Mouse (Mus musculus) layer of hippocampus, postnatal 25 days (tissue): Measurements from ENCODE around the gene Cops9. TPM values are rescaled to one million over a fixed set of nuclear protein-coding genes. Genes with fewer than 3 reads are reported as not detected.

Experiments
- DNase-seq, 2 experiments: peaks; one replicate each; pipeline ENCODE4 v3.0.0; 2022; ENCODE audit warnings: mixed read lengths in 2 of 2, low spot score in 1 of 2; ENCODE audit errors: extremely low spot score in 1 of 2
- total RNA-seq, 2 experiments: library from RNA; stranded (reverse); gene quantifications; 2 replicates each; pipeline ENCODE4 v1.2.3; 2021

Cops9 gene
- total RNA-seq, result 100 to 1,000 TPM; 323 to 367 TPM

DNA sequence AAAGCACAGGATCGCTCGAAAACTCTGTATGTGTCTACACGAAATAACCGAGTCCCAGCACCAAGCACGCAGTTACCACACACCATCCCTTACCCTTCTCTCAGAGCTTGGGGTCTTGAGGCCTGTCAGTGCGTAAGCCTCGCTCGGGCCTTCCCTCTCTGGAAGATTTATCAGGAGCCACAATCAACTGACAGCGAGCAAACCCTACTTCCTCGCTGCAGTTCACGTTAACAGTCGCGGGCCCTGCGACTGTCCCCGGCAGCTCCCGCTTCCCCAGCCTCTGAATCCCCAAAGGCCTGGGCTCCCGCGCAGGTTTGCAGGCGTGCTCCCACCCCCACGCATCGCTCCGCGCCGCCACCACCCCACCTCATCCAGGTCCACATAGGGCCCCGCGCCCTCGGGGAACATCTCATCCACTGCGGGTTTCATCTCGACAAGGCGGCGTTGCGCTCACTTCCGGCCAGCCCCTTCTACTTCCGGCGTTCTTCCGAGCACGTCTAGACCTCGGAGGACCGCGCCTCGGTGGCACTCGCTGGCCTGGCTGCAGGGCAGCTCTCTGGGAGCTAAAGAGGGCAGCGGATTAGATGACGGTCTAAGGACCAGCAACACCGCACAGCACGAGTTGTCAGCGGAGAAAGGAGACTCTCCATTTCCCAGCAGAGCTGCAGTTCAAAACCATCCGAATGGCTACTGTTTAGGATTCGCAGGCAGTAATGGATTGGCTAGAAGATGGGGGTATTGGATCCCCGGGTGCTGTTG, at the start of gene Cops9:
Gene Cops9, minus strand, starts transcription at position 472 of the 759 bp plus-strand sequence.
- DNase-seq, result peak; percentile 81

DNA sequence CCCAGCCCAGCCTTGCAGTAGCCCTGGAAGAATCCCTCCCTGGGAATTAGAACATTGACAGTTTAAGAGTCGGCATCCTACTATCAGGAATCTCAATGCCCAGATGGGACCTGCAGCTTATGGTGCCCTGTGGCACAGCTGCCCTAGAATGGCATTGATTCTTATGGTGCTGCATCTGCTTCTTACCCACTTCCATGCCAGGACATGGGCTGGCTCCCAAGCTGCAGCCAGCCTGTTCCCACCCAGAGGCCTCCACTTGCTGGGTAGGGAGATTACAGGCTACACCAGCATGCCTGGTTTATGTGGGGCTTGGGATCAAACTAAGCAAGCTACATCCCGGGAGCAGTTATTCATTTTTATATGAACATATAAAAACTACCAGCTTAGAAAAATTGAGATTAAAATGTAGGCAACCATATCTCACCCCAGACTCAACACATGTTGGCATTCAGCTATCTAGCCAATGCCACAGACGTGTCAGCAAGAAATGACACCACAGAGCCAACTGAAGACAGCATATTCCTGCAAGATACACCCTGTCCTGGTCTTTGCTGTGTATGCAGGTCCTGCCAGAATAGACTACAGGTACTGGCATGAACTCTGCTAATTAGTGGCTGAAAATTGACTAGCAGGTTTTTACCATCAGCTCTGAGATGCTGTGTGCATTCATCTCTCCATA, 49.5 kb upstream of the Cops9 start:
- DNase-seq, result no peak

DNA sequence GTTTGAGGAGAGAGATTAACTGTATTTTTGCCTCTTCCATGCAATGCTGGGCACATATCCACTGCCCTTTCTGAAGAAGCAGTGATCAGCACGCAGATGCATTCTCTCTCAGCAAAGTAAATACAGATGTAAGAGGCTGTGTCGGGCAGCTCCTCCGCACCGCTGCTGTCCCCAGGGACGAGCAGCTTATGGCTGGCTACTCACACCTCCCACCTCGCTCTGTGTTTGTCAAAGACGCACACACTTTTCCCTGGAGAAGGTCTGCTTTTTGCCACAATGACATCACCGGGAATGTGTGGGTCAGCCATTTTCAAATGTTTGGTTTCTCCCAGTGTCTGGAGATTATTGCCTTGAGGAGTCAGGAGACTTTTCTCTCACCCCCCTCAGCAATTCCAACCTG, 45.2 kb upstream of the Cops9 start:
- DNase-seq, result no peak

DNA sequence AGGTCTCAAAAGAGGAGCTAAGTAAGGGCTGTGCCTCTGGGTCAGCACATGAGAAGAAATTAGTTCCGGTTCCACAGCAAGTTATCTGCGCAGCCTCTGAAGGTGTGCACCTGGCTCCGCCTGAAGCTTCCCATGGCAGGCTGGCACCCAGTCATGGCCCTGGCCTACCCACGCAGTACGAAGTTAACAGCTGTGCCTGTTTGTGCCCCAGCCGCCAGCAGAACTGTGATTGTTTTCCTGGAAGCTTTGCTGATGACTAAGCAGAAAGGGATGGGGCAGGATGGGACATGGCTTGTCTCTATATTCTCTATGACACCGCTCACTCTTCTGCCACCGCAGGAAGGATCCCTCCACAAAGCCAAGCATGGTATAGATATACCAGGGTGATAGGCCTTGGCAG, 41.4 kb upstream of the Cops9 start:
- DNase-seq, result peak; percentile 34 to 45

DNA sequence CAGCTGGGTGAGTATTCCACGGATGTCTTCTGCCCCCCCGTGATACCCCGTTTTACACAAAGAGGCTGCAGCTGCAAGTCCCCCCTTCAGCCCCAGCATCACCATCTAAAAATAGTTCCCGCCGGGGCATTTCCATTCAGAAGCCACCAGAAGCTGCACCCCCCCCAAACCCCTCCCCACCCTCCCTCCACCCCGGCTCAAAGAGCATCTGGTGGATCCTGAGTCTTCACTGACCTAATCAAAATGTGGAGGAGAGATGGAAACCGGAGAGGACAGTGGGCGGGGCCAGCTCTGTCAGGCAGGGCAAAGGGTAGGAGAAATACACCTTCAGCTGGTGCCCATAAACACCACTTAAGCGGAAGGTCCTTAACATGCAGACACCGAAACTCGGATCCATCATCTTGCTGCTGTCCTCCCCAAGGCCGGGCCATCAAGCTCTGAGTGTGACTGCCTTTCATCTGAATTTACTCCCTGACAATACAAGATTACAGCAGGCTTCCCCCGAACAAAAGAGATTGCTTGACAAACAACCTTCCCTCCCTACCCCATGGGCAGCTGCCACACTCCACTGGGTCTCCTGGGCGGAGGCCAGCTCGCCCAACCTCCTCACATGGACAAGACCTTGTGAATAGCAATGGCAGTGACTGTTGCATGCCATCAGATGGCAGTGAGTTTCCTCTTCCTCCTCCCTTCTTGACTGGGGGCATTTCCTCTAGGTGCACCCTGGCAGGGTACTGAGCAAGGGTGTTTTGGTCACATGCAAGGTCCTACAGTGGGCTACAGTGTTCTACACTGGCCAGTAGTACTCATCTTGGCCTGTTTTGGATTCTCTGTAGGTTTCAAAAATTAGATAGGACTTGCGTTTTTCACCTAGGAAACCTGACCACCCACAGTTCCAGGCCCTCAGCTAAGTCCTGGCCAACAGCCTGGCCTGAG, 39.2 kb upstream of the Cops9 start:
- no peak for DNase-seq

DNA sequence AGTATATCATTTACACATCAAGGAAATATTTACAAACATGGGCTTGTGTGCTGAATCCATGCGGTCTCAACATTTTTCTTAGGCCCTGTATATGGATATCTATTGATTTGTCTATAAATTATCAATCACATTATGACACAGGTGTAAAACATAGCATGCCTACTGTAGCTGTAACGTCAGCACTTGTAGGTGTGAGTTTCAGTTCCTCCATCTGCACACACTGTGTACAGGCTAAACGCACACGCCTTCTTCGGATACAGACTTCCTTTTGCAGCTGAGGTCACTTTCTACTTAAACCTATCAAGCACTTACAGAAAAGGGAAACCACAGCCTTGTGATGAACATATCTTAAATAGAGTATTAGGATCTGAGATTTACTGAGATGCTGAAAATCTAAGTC, 37.0 kb upstream of the Cops9 start:
- DNase-seq, result no peak

DNA sequence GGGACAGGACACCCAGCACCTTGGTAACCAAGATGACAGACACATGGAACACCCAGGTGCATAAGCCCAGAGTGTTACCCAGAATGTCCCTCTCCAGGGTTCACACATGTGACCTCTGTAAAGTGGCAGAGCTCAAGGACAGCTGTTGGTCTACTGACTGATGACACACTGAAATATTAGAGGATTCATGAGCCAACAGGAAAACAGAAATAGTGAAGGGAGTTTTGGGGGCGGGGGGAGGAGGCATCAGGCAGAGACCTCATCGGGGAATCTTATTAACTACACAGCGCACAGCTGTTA, 34.8 kb upstream of the Cops9 start:
- no peak for DNase-seq

DNA sequence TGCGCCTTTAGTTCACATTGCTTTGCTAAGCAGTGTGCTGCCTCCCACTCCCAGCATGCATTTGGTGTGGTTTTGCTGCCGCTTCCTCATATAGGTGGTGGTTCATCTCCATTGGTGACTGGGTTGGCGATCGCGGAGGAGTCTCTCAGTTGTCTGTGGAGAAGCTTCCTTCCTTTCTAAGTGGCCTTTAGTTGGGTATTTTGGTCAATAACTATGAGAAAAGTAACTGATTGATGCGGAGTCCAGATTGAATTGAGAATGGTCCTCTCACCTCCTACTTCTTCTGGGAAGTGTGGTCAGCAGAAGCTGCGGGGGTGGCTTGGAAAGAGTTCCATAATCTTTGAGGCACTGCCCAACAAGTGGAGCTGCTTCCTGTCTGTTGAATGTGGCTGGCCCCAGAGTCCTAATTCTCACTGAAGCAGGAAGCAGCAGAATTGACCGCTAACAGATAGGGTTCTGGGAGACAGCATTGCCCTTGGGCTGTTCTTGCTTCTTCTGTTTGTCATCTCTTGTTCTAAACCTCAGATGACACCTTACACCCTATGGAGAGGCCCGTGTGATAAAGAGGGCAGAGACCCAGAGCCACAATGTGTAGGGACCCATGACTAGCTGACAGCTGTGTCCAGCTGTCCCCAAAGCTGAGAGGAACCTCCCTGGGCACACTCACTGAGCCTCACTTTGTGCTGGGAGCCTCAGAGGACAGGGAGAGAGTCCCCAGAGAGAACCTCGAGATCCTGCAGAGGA, 34.3 kb upstream of the Cops9 start:
- no peak for DNase-seq

DNA sequence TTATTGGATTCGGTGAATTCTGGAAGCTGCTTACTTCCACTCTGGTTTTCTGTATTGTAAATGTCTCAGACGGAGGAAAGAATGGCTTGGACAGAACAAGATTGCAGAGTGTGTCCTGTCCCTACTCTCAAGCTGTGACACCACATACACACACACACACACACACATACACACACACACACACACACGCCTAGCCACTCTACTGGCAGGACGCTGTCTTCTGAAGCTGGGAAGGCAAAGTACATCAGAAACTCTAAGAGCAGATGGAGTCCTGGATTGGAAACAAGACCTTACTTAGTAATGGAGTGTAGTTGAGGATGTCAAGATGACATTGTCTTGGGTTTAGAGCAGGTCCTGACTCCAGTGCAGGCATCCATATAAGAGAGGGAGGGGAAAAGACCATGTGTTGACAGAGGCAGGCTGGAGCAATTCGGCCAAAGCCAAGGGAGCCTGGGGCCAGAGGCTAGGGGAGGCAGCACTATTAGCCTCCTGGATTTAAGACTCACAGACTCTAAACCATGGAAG, 31.5 kb upstream of the Cops9 start:
- no peak for DNase-seq

DNA sequence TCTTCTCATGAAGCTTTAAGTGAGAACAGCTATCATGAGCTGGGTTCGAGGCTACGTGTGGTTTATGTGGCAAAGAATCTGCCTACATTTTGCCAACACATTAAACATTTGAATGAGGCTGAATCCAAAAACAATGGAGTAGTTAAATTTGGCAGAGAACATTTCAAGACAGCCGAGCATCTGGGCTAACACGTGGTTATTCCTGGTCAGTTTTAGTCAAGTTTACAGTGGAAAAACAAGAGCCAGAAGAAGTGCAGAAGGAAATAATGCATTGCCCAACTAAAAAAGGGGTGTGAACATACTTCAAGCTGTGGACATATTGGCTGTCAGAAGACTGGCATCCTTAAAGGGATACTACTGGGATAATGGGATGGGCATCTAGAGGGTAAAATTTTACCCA, 29.5 kb upstream of the Cops9 start:
- no peak for DNase-seq

DNA sequence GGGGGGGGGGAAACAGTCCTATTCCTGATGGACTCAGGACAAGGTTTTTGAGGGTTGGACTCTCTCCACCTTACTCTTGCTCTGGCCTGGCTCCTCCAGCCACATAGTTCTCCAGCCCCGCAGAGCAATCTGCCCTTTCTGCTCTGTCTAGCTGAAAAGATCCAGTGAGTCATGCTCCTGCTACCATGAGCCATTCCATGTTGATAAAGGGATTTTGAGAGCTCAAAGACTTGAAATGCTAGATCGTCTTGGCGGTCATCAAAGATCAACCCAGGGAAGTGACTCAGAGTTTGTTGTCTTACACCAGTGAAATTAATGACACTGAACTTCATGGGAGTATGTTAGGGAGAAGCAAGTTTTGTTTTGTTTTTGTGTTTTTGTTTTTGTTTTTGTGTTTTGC, 27.6 kb upstream of the Cops9 start:
- no peak for DNase-seq

DNA sequence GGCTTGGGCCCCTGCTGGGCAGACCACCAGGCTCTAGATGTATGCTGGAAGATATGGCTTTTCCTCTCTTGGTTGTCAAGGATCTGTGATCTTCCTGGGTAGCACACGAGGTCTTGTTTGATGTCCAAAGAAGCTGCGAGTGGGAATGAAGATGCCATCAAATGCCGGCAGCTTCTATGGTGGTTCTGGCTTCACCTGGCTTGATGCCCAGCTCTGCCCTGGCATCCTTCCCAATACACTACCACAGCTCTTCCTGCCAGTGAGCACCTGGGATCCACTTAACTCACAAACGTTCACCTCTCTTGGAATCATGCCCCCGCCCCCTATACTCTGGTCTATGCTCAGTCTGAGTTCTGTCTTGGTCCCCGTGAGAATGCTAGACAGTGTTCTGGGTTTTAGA, 25.3 kb upstream of the Cops9 start:
- DNase-seq, result no peak

DNA sequence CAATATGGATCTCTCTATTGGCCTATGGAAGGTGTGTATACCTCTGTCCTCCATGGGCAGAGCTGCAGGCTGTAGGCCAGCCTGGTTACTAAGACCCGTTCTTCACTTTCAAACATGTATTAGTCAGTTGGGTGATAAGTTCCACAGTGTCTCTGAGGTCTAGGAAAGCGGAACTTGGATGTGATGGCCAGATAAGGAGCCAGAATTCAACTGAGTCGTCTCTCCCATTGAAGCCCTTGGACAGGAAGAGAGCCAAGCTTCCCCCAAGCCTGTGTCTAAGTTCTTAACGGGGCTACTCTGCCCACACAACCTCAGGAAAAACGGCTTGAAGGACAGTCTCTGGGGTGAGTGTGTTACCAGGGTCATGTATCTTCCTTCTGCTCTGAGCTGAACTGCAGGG, 17.6 kb upstream of the Cops9 start:
- DNase-seq, result no peak

DNA sequence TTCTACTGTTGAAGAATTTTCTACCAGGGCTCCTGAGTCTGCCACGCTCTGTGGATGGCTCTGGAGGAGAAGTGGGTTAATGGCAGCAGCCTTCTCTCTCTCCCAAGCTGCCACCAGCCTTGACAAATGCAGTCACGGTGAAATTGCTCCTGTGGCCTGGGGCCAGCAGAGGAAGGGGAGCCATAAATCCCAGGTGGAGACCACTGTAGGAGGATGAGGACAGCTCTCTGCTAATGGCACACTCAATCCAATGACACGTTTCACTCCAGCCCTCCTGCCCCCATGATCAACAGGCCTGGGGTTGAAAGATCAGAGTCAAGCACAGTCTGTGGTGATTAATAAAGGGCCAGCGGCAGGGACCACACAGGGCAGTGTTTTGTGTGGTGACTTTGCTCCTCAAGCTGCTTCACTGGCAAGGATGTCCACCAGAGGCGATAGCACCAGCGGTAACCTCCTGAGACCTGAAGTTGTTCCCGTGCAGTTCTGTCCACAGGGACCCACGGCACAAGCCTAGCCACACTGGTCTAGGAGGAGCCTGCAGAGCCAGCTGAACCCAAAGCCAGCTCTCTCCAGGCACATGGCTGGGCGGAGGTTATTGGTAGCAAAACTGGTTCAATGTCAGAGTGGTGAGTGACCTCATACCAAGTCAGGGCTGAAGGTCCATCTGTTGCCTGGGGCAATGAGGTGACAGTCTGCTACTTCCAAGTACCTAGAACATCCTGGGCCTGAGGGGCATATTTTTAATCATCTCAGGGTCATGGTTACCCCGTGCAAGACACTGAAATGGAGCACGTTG, 15.4 kb upstream of the Cops9 start:
- DNase-seq, result no peak

DNA sequence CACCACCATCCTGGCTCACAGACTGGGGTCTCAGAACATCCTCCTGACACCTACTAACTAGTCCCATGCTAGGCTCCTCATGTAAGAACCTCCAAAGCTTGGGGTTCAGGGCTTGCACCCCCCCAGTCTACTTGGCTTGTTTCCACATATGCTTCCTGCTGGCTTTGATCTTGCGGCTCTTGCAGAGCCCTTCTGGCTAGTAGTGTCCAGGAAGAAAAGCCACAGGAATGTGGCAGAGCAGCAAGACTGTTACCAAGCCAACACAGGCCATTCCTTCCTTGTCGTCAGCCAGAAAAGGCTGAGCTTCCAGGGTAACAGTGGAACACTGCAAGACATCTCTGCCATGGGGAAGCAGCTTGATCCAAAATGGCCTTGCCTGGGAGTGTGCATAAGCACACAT, 12.9 kb upstream of the Cops9 start:
- DNase-seq, result no peak

DNA sequence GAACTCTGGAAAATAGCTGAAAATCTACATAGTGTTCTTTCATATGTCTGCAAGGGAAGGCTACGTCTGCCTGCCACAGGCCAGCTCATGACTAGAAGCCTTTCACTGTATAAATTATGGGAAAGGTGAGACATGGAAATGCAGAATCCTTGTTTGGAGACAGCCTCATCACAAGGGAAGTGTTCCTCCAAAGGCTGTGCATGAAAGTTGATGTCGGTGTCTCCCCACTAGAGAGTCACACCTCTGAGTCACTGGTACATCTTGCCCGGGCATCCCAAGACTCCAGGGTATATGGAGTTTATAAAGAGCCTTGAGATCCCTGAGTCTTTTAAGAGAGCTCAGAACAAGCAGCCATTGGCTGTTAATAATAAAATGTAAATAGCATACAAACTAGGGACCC, 11.4 kb upstream of the Cops9 start:
- no peak for DNase-seq

DNA sequence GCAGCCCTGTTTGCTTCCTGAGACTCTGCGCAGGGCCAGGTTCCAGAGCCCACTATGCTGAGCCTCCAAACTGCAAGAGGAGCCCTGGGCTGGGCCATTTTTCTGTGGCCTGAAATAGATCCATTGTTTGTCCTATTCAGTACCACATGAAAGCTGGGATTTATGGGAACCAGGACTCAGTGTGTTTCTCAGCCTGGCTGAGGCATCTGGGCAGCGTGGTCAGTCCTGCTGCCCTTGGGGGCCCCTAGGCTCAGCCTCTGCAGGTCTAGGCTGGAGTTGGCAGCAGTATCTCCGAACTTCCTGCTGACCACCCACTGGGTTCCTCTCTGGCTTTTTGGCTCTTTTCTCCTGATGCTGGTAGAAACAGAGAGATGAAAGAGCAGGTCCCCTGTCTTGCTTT, 9.7 kb upstream of the Cops9 start:
- no peak for DNase-seq

DNA sequence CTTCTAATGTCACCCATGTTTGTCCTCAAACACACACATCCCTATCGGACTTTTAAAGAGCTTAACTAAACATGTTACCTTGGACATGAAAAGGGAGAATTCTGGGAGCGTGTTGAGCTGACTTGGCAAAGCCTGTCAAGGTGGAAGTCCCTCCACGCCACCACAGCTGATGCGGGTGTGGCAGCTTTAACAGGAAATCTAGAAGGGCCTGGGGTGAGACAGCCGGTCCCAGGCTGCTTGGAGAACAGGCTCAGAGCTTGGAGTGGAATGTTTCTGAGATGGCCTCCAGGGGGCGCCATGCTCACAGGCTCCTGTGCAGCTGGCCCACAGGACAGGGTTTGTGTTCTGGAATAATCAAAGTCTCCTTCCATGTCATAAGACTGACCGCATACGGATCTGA, 6.9 kb upstream of the Cops9 start, which contains the start of gene Otos:
Gene Otos, minus strand, starts transcription at position 169 of the 400 bp plus-strand sequence.
- peak; percentile 71 to 81 for DNase-seq

DNA sequence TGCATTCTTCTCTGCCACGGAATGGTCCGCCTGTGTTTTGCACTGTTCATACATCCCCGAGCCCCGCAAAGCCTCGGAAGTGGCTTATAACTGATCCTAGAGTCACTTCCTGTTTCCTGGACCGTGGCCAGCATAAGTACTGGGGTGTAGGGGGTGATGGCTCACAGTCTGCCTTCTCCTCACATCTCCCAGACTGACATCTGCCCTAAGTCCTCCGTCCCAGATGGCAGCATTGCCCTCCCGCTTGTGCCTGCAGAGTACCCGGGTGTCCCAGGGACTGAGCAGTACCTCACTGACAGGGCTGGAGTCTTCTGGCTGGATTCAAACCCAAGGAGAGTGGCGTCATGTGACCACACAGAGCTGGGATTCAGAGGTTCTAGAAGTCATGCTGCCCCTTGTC, 6.4 kb upstream of the Cops9 start:
- DNase-seq, result no peak

DNA sequence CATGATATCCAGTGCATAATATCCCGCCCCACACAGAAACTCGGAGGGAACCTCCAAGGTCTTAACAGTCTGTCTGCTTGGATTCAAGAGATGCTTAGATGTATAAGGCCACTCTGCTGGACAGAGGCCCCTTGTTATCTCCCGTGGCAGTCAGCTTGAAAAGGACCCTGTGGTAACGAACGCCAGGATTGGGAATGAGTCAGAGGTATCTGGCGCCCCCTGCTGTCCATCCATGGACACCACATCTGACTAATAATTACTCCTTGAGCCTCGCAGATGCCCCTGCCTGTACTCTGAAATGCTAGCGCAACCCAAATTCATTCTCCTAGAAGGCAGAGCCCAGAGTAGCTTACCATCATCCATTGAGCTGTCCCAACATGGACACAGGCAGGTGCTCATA, 6.0 kb upstream of the Cops9 start:
- peak; percentile 81 to 90 for DNase-seq
